Mouse (Mus musculus) olfactory bulb, adult 2 months (tissue): Measurements from ENCODE around the gene Fignl1.

Experiments used
- CTCF ChIP-seq: fragments of 200-500 bp; IDR thresholded peaks from 2 replicates; pipeline ENCODE4 v1.5.1; 2012; ENCODE audit warnings: low read depth, mild to moderate bottlenecking, low read length, moderate library complexity; ENCODE audit not compliant: insufficient read depth
- POLR2A ChIP-seq: fragments of 200-500 bp; IDR thresholded peaks from 2 replicates; pipeline ENCODE4 v1.6.1; 2012; ENCODE audit warnings: mild to moderate bottlenecking, low read depth, low read length, moderate library complexity; ENCODE audit not compliant: insufficient read depth

- TF ChIP-seq CTCF (no peak), POLR2A (no peak)
Observed at GRCm38 (mm10) chr11:11776822-11777174, 32.0 kb downstream of the Fignl1 start.
